Mouse (Mus musculus): ENCODE measurements at regions not wholly inside any gene's neighbourhood (a gene's known extent, or its start where the extent isn't known, plus 50 kb on each side); places are given as distances from the start of the nearest gene placed in this dataset.

- peak; percentile 93 to 95 for DNase-seq
These were observed 80.3 kb upstream of the Zfp648 start for GRCm38 (mm10) chr1:154120693-154121092.

- no peak for DNase-seq
These were observed 76.0 kb upstream of the Zfp648 start for GRCm38 (mm10) chr1:154124981-154125380.

- DNase-seq, result peak; percentile 25 to 54
These were observed 74.5 kb upstream of the Zfp648 start for GRCm38 (mm10) chr1:154126487-154126886.

- no peak for DNase-seq
These were observed 61.5 kb upstream of the Zfp648 start for GRCm38 (mm10) chr1:154139488-154139887.

GRCm38 (mm10) chr1:154143691-154144090, 57.3 kb upstream of the Zfp648 start:
- peak; percentile 21 to 33 for DNase-seq

GRCm38 (mm10) chr1:154147001-154147571, 53.9 kb upstream of the Zfp648 start:
- DNase-seq, result no peak

- DNase-seq, result peak; percentile 62 to 91
These were observed 52.0 kb upstream of the Zfp648 start for GRCm38 (mm10) chr1:154148948-154149347.

- no peak for DNase-seq
These were observed 51.4 kb upstream of the Zfp648 start for GRCm38 (mm10) chr1:154149431-154150143.

GRCm38 (mm10) chr1:154150167-154150851, 50.7 kb upstream of the Zfp648 start:
- DNase-seq, result peak; percentile 90 to 95
